Mouse (Mus musculus) ES-E14 (cell line): Measurements from ENCODE around the gene Mdk.

ENCODE experiments used
- MAFK ChIP-seq: IDR thresholded peaks from 2 replicates; pipeline ENCODE4 v1.6.1; 2014; ENCODE audit warnings: mild to moderate bottlenecking, low read depth, low read length, inconsistent platforms; ENCODE audit not compliant: insufficient read depth
- ZC3H11A ChIP-seq: IDR thresholded peaks from 2 replicates; pipeline ENCODE4 v1.6.1; 2012; ENCODE audit warnings: low read depth, mild to moderate bottlenecking, inconsistent platforms, low read length, borderline replicate concordance
- ZNF384 ChIP-seq: IDR thresholded peaks from 2 replicates; pipeline ENCODE4 v1.6.1; 2012; ENCODE audit warnings: low read depth, low read length, inconsistent platforms

- TF ChIP-seq MAFK (no peak), ZNF384 (no peak), ZC3H11A (no peak)
Measured at GRCm38 (mm10) chr2:91978547-91978946, 46.5 kb upstream of the Mdk start.
